Mouse (Mus musculus) heart, adult 2 months (tissue): ENCODE data around the gene 4933427D14Rik. TPM values are rescaled to one million over a fixed set of nuclear protein-coding genes. Genes with fewer than 3 reads are reported as not detected.

ENCODE experiments used
- DNase-seq, 2 experiments: peaks; one replicate each; pipeline ENCODE4 v3.0.0; 2021
- H3K27ac ChIP-seq: fragments of 200-600 bp; 2 replicates; pipeline ENCODE4 v1.8.1; 2022
- H3K27me3 ChIP-seq: fragments of 200-500 bp; 2 replicates; pipeline ENCODE4 v1.6.1; 2012; ENCODE audit warnings: mild to moderate bottlenecking, low read length, inconsistent platforms, mixed read lengths; ENCODE audit not compliant: control insufficient read depth, insufficient read depth
- H3K36me3 ChIP-seq: fragments of 200-500 bp; 2 replicates; pipeline ENCODE4 v1.6.1; 2012; ENCODE audit warnings: low read length, inconsistent platforms; ENCODE audit not compliant: control insufficient read depth, insufficient read depth
- H3K4me1 ChIP-seq: fragments of 200-500 bp; 2 replicates; pipeline ENCODE4 v1.6.1; 2011; ENCODE audit warnings: low read length; ENCODE audit not compliant: control insufficient read depth, insufficient read depth
- H3K4me3 ChIP-seq: fragments of 200-600 bp; 2 replicates; pipeline ENCODE4 v1.8.1; 2022
- H3K79me2 ChIP-seq: fragments of 200-500 bp; replicated peaks from 2 replicates; pipeline ENCODE4 v1.6.1; 2012; ENCODE audit warnings: mild to moderate bottlenecking, inconsistent platforms, low read length, moderate library complexity, mixed read lengths; ENCODE audit not compliant: control insufficient read depth, insufficient read depth
- H3K9ac ChIP-seq: fragments of 200-500 bp; 2 replicates; pipeline ENCODE4 v1.6.1; 2012; ENCODE audit warnings: low read depth, mild to moderate bottlenecking, control low read depth, inconsistent platforms, low read length, mixed read lengths
- CTCF ChIP-seq: fragments of 200-600 bp; IDR thresholded peaks from 2 replicates; pipeline ENCODE4 v1.8.1; 2022; ENCODE audit warnings: antibody characterized with exemption, mild to moderate bottlenecking, moderate library complexity
- EP300 ChIP-seq: fragments of 200-500 bp; IDR thresholded peaks from 2 replicates; pipeline ENCODE4 v1.6.1; 2011; ENCODE audit warnings: low read depth, low read length, control low read depth; ENCODE audit not compliant: insufficient read depth
- POLR2A ChIP-seq: fragments of 200-500 bp; IDR thresholded peaks from 2 replicates; pipeline ENCODE4 v1.6.1; 2011; ENCODE audit warnings: mild to moderate bottlenecking, low read depth, low read length, control low read depth; ENCODE audit not compliant: insufficient read depth
- WGBS: fragments of 180-500 bp; shearing (Covaris S2); methylation state at CpG from one replicate; pipeline ENCODE4 v1.1.7; 2018; 5-methylcytosine and 5-hydroxymethylcytosine counted together
- intact Hi-C: fragments of 180-260 bp; cut with DNase I; formaldehyde crosslinking; loops from one replicate; pipeline ENCODE4 v1.15.1; 2025
- polyA plus RNA-seq: library from polyadenylated mRNA; depleted of rRNA; stranded (reverse); fragments of >200 nt; gene quantifications from 2 replicates; pipeline ENCODE4 v1.2.3, GENCODE M21; 2012
- total RNA-seq, 2 experiments: library from RNA; stranded (reverse); gene quantifications; 2 replicates each; pipeline ENCODE4 v1.2.3; 2021

Gene 4933427D14Rik
- total and polyA plus RNA-seq, 3 experiments, result 2.0 to 2.3 (median 2.0) TPM

- H3K27ac ChIP-seq, result no peak overlapping the region
- no peaks in the 10 kb centered on the region for H3K79me2 ChIP-seq
- no peaks in the 10 kb centered on the region for H3K27me3 ChIP-seq
- peak in 1 of 2 experiments; percentile 10 for DNase-seq
- no peaks in the 10 kb centered on the region for H3K36me3 ChIP-seq
- intact Hi-C loops, result no loop called here
- WGBS, result 53% methylated on average over 5 of the region's 5 CpGs
- no peak overlapping the region for H3K9ac ChIP-seq
- TF ChIP-seq CTCF, result no peak
- TF ChIP-seq EP300, result no peak
- TF ChIP-seq POLR2A, result no peak
- no peak overlapping the region for H3K4me3 ChIP-seq
- no peaks in the 10 kb centered on the region for H3K4me1 ChIP-seq
Measured at GRCm38 (mm10) chr11:72234013-72234412, 26.8 kb upstream of the 4933427D14Rik start.

GRCm38 (mm10) chr11:72232991-72233390 is 25.7 kb upstream of the 4933427D14Rik start:
- intact Hi-C loops, result no loop called here
- Histone ChIP-seq H3K79me2 (no peaks in the 10 kb centered on the region), H3K27me3 (no peaks in the 10 kb centered on the region), H3K4me1 (no peaks in the 10 kb centered on the region), H3K36me3 (no peaks in the 10 kb centered on the region), H3K4me3 (no peak overlapping the region), H3K27ac (no peak overlapping the region), H3K9ac (no peak overlapping the region)
- WGBS, result 59% methylated on average over 1 of the region's 1 CpGs
- no peak for DNase-seq
- TF ChIP-seq CTCF (no peak), EP300 (no peak), POLR2A (no peak)

DNA sequence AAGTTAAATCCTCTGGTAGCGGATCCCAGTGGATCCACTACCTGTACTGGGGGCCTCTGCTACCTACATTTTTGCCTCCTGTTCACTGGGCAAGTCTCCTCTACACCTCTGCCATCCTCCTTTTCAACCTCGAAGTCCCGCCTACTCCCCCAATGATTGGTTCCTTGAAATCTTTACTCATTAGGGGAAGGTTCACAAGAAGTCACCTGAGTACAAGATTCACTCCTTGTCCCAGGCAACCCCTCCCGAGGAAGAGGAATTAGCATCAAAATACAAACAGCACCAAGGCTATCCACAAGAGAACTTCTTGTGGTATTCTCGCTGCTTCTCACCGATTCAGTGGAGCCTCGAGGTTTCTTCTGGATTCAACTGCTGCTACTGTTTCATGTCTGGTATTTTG is 24.8 kb upstream of the 4933427D14Rik start:
- no peaks in the 10 kb centered on the region for H3K79me2 ChIP-seq
- H3K4me3 ChIP-seq, result no peak overlapping the region
- no peak for TF ChIP-seq CTCF
- TF ChIP-seq POLR2A, result no peak
- no peak for TF ChIP-seq EP300
- no peak overlapping the region for H3K9ac ChIP-seq
- 83% methylated on average over 7 of the region's 7 CpGs for WGBS
- DNase-seq, result no peak
- H3K4me1 ChIP-seq, result no peaks in the 10 kb centered on the region
- no peak overlapping the region for H3K27ac ChIP-seq
- intact Hi-C loops, result no loop called here
- no peaks in the 10 kb centered on the region for H3K36me3 ChIP-seq
- no peaks in the 10 kb centered on the region for H3K27me3 ChIP-seq

DNA sequence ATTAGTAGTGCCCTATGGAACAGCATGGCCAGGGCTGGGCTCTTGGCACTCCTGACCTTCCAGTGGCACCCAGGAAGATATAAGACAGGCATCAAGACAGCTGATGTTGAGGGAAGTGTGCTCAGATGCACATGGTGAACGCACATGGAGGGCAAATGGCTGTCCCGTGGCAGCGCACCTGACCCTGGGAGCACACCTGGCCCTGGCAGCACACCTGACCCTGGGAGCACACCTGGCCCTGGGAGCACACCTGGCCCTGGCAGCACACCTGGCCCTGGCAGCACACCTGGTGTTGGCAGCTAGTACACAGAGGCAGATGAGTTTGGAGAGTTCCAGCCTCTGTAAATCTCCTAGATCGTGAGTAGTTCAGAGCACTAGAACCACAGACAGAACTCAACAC is 21.3 kb upstream of the 4933427D14Rik start:
- DNase-seq, result no peak
- WGBS, result 92% methylated on average over 4 of the region's 4 CpGs
- TF ChIP-seq POLR2A (no peak), EP300 (no peak), CTCF (no peak)
- no peaks in the 10 kb centered on the region for H3K4me1 ChIP-seq
- no peaks in the 10 kb centered on the region for H3K36me3 ChIP-seq
- intact Hi-C loops, result no loop called here
- no peaks in the 10 kb centered on the region for H3K79me2 ChIP-seq
- H3K9ac ChIP-seq, result no peak overlapping the region
- H3K27me3 ChIP-seq, result no peaks in the 10 kb centered on the region
- no peak overlapping the region for H3K4me3 ChIP-seq
- H3K27ac ChIP-seq, result no peak overlapping the region

- Histone ChIP-seq H3K27ac (no peak overlapping the region), H3K27me3 (no peaks in the 10 kb centered on the region), H3K79me2 (no peaks in the 10 kb centered on the region), H3K4me3 (no peak overlapping the region), H3K4me1 (no peaks in the 10 kb centered on the region), H3K36me3 (no peaks in the 10 kb centered on the region), H3K9ac (no peak overlapping the region)
- no peak for DNase-seq
- TF ChIP-seq CTCF (no peak), POLR2A (no peak), EP300 (no peak)
- intact Hi-C loops, result no loop called here
- 84% methylated on average over 6 of the region's 6 CpGs for WGBS
Measured at GRCm38 (mm10) chr11:72226901-72227300, 19.6 kb upstream of the 4933427D14Rik start.

DNA sequence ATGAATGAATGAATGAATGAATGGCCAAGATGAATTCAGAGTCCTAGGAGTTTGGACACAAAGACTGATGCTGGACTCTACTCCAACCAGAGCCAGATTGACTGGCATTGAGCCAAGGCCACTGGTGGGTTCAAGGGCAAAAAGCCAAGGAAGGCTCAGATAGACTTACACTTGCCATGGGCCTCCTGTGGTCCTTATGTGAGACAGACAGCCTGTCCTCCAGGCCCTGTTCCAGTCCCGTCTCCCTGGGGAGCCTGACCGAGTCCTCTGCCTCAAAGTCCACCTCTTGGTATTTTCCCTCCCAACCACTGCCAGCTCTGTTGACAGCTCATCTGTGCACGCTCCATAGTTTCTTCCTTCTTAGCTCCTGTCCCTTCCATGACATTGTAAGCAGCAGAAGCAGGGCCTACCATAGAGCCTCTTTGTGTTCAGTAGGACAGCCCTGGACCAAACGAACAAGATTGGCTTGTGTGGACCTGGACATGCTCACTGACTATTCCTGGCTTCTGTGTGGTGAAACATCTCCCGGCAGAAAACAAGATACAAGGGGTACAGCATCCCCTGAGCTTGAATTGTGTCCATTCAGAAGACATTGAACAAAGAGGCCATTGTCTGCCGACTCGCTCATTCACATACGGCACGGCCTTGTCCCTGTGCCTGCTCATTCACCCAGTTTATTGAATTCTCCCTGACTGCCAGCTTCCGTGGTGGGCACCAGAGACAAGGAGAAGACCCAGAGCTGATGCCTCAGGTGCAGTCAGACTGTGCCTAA is 18.9 kb upstream of the 4933427D14Rik start:
- Histone ChIP-seq H3K27ac (no peak overlapping the region), H3K4me1 (no peaks in the 10 kb centered on the region), H3K27me3 (no peaks in the 10 kb centered on the region), H3K36me3 (no peaks in the 10 kb centered on the region), H3K79me2 (no peaks in the 10 kb centered on the region), H3K9ac (no peak overlapping the region), H3K4me3 (no peak overlapping the region)
- TF ChIP-seq EP300, result no peak
- TF ChIP-seq POLR2A, result no peak
- TF ChIP-seq CTCF, result no peak
- 71% methylated on average over 10 of the region's 10 CpGs for WGBS
- DNase-seq, result no peak
- intact Hi-C loops, result no loop called here
